Mouse (Mus musculus) spleen, adult 2 months (tissue): ENCODE measurements around the gene Ccnq. TPM values are rescaled to one million over a fixed set of nuclear protein-coding genes. Genes with fewer than 3 reads are reported as not detected.
A peak's percentile ranks its signal among the peaks of the same experiment; 100 is the strongest.

Source experiments
- DNase-seq, 2 experiments: peaks; one replicate each; pipeline versions ENCODE4 v3.0.0 to v3.0.0-alpha.2; 2012 to 2021; ENCODE audit warnings: low spot score in 2 of 2, low read depth in 1 of 2
- H3K27ac ChIP-seq: fragments of 200-500 bp; 2 replicates; pipeline ENCODE4 v1.5.1; 2012; ENCODE audit warnings: low read length, inconsistent platforms; ENCODE audit not compliant: insufficient read depth
- H3K27me3 ChIP-seq: fragments of 200-500 bp; 2 replicates; pipeline ENCODE4 v1.6.1; 2012; ENCODE audit warnings: mild to moderate bottlenecking, moderate library complexity, low read length, inconsistent platforms; ENCODE audit not compliant: control insufficient read depth, insufficient read depth
- H3K36me3 ChIP-seq: fragments of 200-500 bp; 2 replicates; pipeline ENCODE4 v1.6.1; 2012; ENCODE audit warnings: mild to moderate bottlenecking, low read length, inconsistent platforms; ENCODE audit not compliant: control insufficient read depth, insufficient read depth
- H3K4me1 ChIP-seq: fragments of 200-500 bp; 2 replicates; pipeline ENCODE4 v1.6.1; 2011; ENCODE audit warnings: inconsistent platforms; ENCODE audit not compliant: control insufficient read depth, insufficient read depth, insufficient read length
- H3K4me3 ChIP-seq: fragments of 200-500 bp; 2 replicates; pipeline ENCODE4 v1.5.1; 2011; ENCODE audit warnings: mild to moderate bottlenecking, inconsistent platforms; ENCODE audit not compliant: insufficient read depth, insufficient read length; ENCODE audit errors: extremely low read depth
- CTCF ChIP-seq: fragments of 200-500 bp; IDR thresholded peaks from 2 replicates; pipeline ENCODE4 v1.5.1; 2011; ENCODE audit warnings: mild to moderate bottlenecking, inconsistent platforms; ENCODE audit not compliant: insufficient read depth, insufficient read length, insufficient replicate concordance; ENCODE audit errors: extremely low read depth
- POLR2A ChIP-seq: fragments of 200-500 bp; IDR thresholded peaks from 2 replicates; pipeline ENCODE4 v1.6.1; 2011; ENCODE audit warnings: low read depth, low read length, inconsistent platforms
- WGBS: fragments of 180-500 bp; shearing (Covaris S2); methylation state at CpG from one replicate; pipeline ENCODE4 v1.1.7; 2018; 5-methylcytosine and 5-hydroxymethylcytosine counted together
- polyA plus RNA-seq: library from polyadenylated mRNA; depleted of rRNA; stranded (reverse); fragments of >200 nt; gene quantifications from 2 replicates; pipeline ENCODE4 v1.2.3, GENCODE M21; 2012

The Ccnq gene
- polyA plus RNA-seq, 1 experiment, result 38.0 TPM

DNA sequence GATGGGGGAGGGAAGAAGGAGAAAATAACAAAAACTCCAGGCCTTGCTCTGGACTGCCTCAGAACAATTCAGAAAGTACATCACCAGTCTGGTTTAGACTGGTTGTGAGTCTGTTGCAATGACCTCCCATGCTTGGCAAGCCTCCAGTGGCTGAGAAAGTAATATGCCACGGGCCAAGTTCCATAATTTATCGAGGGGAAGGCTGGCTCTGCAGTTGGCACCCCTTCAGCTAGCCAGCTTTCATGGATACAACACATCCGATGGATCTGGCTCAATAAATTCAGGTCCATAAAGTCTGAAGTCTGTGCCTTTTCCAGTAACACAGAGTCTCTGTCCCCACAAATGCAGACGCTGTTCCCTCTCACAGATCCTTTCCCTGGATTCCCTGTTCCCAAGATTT, 40.1 kb upstream of the Ccnq start:
- Histone ChIP-seq H3K27me3 (no peaks in the 10 kb centered on the region), H3K4me1 (peaks cover 4% of the 10 kb centered on the region; the same call in 1 of the 2 replicates), H3K27ac (no peak overlapping the region), H3K36me3 (no peaks in the 10 kb centered on the region), H3K4me3 (no peak overlapping the region)
- no peak for DNase-seq
- 47% methylated on average over 4 of the region's 4 CpGs for WGBS
- TF ChIP-seq POLR2A (no peak), CTCF (no peak)

DNA sequence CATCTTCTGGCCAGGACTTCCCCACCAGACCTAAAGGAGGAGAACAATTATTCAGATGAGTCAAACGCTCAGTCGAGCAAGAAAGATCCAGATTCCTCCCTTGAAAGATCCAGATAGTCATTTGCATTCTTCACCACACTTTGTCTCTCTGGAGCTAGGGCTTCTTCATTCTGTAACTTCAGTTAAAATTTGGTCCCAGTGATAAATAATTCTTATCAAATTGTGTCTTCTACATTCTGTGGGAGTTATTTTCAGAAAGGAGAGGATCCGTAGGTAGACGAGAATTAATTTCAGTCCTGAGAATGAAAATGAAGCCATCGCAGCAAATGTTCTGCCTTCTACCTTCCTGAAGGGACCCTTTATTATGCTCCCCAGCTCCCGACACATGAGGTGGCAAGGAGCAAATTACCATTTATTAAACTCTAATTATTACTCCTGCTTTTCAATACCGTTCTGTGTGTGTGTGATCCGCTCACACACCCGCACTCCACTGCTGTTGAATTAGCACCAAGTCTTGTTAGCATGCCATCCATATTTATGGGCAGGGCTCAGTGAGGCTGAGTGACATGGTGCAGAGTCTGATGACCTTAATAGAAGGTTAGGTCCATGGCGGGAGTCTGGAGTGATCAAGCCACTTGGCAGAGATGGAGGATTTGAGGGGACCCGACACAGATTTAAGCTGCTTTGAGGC, 38.0 kb upstream of the Ccnq start:
- Histone ChIP-seq H3K36me3 (no peaks in the 10 kb centered on the region), H3K4me3 (no peak overlapping the region), H3K27ac (no peak overlapping the region), H3K27me3 (no peaks in the 10 kb centered on the region), H3K4me1 (peaks cover 4% of the 10 kb centered on the region; the same call in 1 of the 2 replicates)
- DNase-seq, result no peak
- WGBS, result 83% methylated on average over 11 of the region's 11 CpGs
- TF ChIP-seq CTCF, result no peak
- no peak for TF ChIP-seq POLR2A

- WGBS, result 75% methylated on average over 7 of the region's 7 CpGs
- Histone ChIP-seq H3K27me3 (no peaks in the 10 kb centered on the region), H3K36me3 (no peaks in the 10 kb centered on the region), H3K27ac (no peak overlapping the region), H3K4me3 (no peak overlapping the region), H3K4me1 (no peaks in the 10 kb centered on the region)
- no peak for DNase-seq
- TF ChIP-seq POLR2A (no peak), CTCF (no peak)
Measured at GRCm38 (mm10) chr11:78786013-78786431, 34.5 kb upstream of the Ccnq start.

- Histone ChIP-seq H3K4me1 (no peaks in the 10 kb centered on the region; the same call in 1 of the 2 replicates), H3K27me3 (no peaks in the 10 kb centered on the region), H3K36me3 (no peaks in the 10 kb centered on the region), H3K4me3 (no peak overlapping the region), H3K27ac (no peak overlapping the region)
- no peak for DNase-seq
- 87% methylated on average over 9 of the region's 9 CpGs for WGBS
- TF ChIP-seq POLR2A (no peak), CTCF (no peak)
Measured at GRCm38 (mm10) chr11:78782791-78783347, 31.3 kb upstream of the Ccnq start.

DNA sequence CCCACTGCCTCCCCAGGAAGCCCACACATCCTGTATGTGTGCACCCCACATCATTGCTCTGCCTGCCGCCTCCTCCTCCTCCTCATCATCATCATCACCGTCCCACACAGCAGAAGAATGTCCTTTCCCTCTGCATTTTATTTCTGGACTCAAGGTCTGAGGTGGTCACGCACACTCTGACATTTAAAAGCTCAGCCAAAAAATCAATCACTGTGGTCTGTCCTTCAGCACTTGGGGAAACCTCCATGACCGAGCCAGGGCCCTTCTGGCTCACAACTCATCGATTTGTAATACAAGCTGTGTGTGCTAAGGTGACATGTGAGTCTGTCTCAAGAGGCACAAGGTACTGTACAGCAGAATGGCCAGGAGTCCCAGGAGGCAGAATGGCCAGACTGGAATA, 30.8 kb upstream of the Ccnq start:
- H3K4me1 ChIP-seq, result no peaks in the 10 kb centered on the region; the same call in 1 of the 2 replicates
- H3K27ac ChIP-seq, result no peak overlapping the region
- 61% methylated on average over 5 of the region's 5 CpGs for WGBS
- DNase-seq, result no peak
- TF ChIP-seq POLR2A (no peak), CTCF (no peak)
- no peaks in the 10 kb centered on the region for H3K27me3 ChIP-seq
- H3K4me3 ChIP-seq, result no peak overlapping the region
- H3K36me3 ChIP-seq, result no peaks in the 10 kb centered on the region

DNA sequence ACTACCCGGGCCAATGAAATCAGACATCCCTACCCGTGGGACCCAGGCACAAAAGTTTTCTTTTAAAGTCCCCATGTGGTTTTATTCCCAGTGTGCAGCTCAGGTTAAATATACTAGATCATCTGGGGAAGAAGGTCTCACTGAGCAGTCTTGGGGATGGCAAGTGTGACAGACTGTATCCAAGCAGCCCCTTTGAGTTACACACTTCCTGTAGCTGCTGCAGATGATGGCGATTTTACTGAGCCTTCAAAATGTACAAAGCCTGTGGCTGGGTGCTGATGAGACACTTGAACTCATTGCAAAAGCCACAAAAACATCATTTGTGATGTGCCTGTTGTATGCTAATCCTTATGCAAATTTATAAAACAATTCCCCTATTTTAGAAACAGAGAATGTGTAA, 29.0 kb upstream of the Ccnq start:
- no peak overlapping the region for H3K4me3 ChIP-seq
- 0 out of 2 replicates have a peak overlapping the region, but pooled peaks have one; percentile 36 for H3K27ac ChIP-seq
- no peaks in the 10 kb centered on the region; the same call in 1 of the 2 replicates for H3K4me1 ChIP-seq
- 53% methylated on average over 3 of the region's 3 CpGs for WGBS
- DNase-seq, result no peak
- no peak for TF ChIP-seq CTCF
- TF ChIP-seq POLR2A, result no peak
- H3K27me3 ChIP-seq, result no peaks in the 10 kb centered on the region
- no peaks in the 10 kb centered on the region for H3K36me3 ChIP-seq

DNA sequence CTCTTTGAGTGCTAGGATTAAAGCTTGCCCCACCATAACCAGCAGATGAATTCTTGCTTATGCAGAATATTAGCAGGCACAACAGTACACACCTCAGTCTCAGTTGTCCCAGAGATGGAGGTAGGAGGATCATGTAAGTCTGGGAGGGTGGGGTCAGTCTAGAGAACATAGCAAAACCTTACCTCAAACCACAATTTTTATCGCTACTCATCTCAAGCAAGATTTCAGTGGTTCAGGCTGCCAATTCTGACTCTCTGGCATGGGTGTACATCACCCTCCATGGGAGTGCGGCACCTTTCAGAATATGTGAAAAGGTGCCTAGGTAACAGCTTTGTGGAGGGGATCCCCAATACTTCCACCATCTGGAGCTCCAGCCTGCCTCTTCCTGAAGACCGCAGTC, 28.5 kb upstream of the Ccnq start:
- H3K4me1 ChIP-seq, result no peaks in the 10 kb centered on the region; the same call in 1 of the 2 replicates
- 0 out of 2 replicates have a peak overlapping the region, but pooled peaks have one; percentile 36 for H3K27ac ChIP-seq
- TF ChIP-seq CTCF, result no peak
- no peak for TF ChIP-seq POLR2A
- no peaks in the 10 kb centered on the region for H3K36me3 ChIP-seq
- H3K27me3 ChIP-seq, result no peaks in the 10 kb centered on the region
- 71% methylated on average over 3 of the region's 3 CpGs for WGBS
- DNase-seq, result no peak
- H3K4me3 ChIP-seq, result no peak overlapping the region
